Mouse (Mus musculus): ENCODE results near the gene Dcakd. TPM values are rescaled to one million over a fixed set of nuclear protein-coding genes. Genes with fewer than 3 reads are reported as not detected.

Dcakd gene
- total RNA-seq, 2 experiments from 2014 or later = 6.8 to 20.7 TPM

GRCm38 (mm10) chr11:102945306-102946264 is 82.5 kb downstream of the Dcakd start:
- no peak for ATAC-seq (ENCODE audit: poor library complexity, severe bottlenecking)

Other genes with a start within 250 kb of the Dcakd start
- gene Gjc1, start 208.6 kb downstream of the Dcakd start, total RNA-seq (2015) = 0.11 TPM in 2 replicates
- 0.40 and 0.89 TPM in 2 replicates for gene Gjc1, start 208.6 kb downstream of the Dcakd start, total RNA-seq (2017)
- not detected in 2 replicates for gene Higd1b, start 192.5 kb downstream of the Dcakd start, total RNA-seq (2015)
- gene Higd1b, start 192.5 kb downstream of the Dcakd start, total RNA-seq (2017) = not detected in 2 replicates
- 67.2 and 80.2 TPM in 2 replicates for gene Eftud2, start 147.3 kb downstream of the Dcakd start, total RNA-seq (2015)
- 62.9 and 70.6 TPM in 2 replicates for gene Eftud2, start 147.3 kb downstream of the Dcakd start, total RNA-seq (2017)
- not detected in 2 replicates for gene Ccdc103, start 147.1 kb downstream of the Dcakd start, total RNA-seq (2015)
- not detected in 2 replicates for gene Ccdc103, start 147.1 kb downstream of the Dcakd start, total RNA-seq (2017)
- gene Fam187a, start 143.2 kb downstream of the Dcakd start, total RNA-seq (2015) = not detected in 2 replicates
- not detected in 2 replicates for gene Fam187a, start 143.2 kb downstream of the Dcakd start, total RNA-seq (2017)
- 0.18 and 0.49 TPM in 2 replicates for gene Gfap, start 127.4 kb downstream of the Dcakd start, total RNA-seq (2015)
- 0.49 TPM in 1 of 2 replicates, not detected in the other for gene Gfap, start 127.4 kb downstream of the Dcakd start, total RNA-seq (2017)
- gene Kif18b, start 103.2 kb downstream of the Dcakd start, total RNA-seq (2015) = 22.1 and 24.9 TPM in 2 replicates
- 23.2 and 25.4 TPM in 2 replicates for gene Kif18b, start 103.2 kb downstream of the Dcakd start, total RNA-seq (2017)
- not detected in 2 replicates for gene C1ql1, start 81.6 kb downstream of the Dcakd start, total RNA-seq (2015)
- gene C1ql1, start 81.6 kb downstream of the Dcakd start, total RNA-seq (2017) = not detected in 2 replicates
- 41.5 and 41.7 TPM in 2 replicates for gene Nmt1, start 143 bp downstream of the Dcakd start, total RNA-seq (2015)
- gene Nmt1, start 143 bp downstream of the Dcakd start, total RNA-seq (2017) = 35.0 and 40.9 TPM in 2 replicates
- not detected in 2 replicates for gene Plcd3, start 73.3 kb upstream of the Dcakd start, total RNA-seq (2015)
- gene Plcd3, start 73.3 kb upstream of the Dcakd start, total RNA-seq (2017) = not detected in 2 replicates
- gene Acbd4, start 73.3 kb upstream of the Dcakd start, total RNA-seq (2015) = 3.2 and 6.2 TPM in 2 replicates
- 9.3 and 9.4 TPM in 2 replicates for gene Acbd4, start 73.3 kb upstream of the Dcakd start, total RNA-seq (2017)
- 10.1 TPM in 2 replicates for gene Hexim1, start 87.9 kb upstream of the Dcakd start, total RNA-seq (2015)
- 17.0 and 24.6 TPM in 2 replicates for gene Hexim1, start 87.9 kb upstream of the Dcakd start, total RNA-seq (2017)
- 0.25 and 1.8 TPM in 2 replicates for gene Hexim2, start 104.1 kb upstream of the Dcakd start, total RNA-seq (2015)
- gene Hexim2, start 104.1 kb upstream of the Dcakd start, total RNA-seq (2017) = 1.0 and 2.1 TPM in 2 replicates
- 387 and 407 TPM in 2 replicates for gene Fmnl1, start 142.8 kb upstream of the Dcakd start, total RNA-seq (2015)
- 126 and 152 TPM in 2 replicates for gene Fmnl1, start 142.8 kb upstream of the Dcakd start, total RNA-seq (2017)
- gene 1700023F06Rik, start 180.2 kb upstream of the Dcakd start, total RNA-seq (2015) = not detected in 2 replicates
- not detected in 2 replicates for gene 1700023F06Rik, start 180.2 kb upstream of the Dcakd start, total RNA-seq (2017)
- not detected in 2 replicates for gene Spata32, start 190.1 kb upstream of the Dcakd start, total RNA-seq (2015)
- not detected in 2 replicates for gene Spata32, start 190.1 kb upstream of the Dcakd start, total RNA-seq (2017)
- gene Map3k14, start 239.1 kb upstream of the Dcakd start, total RNA-seq (2015) = 14.5 and 16.6 TPM in 2 replicates
- gene Map3k14, start 239.1 kb upstream of the Dcakd start, total RNA-seq (2017) = 15.4 and 15.7 TPM in 2 replicates